Mouse (Mus musculus) spleen, adult 2 months (tissue): ENCODE data around the gene Entpd1.

Experiments used
- CTCF ChIP-seq: fragments of 200-500 bp; IDR thresholded peaks from 2 replicates; pipeline ENCODE4 v1.5.1; 2011; ENCODE audit warnings: mild to moderate bottlenecking, inconsistent platforms; ENCODE audit not compliant: insufficient read depth, insufficient read length, insufficient replicate concordance; ENCODE audit errors: extremely low read depth
- POLR2A ChIP-seq: fragments of 200-500 bp; IDR thresholded peaks from 2 replicates; pipeline ENCODE4 v1.6.1; 2011; ENCODE audit warnings: low read depth, low read length, inconsistent platforms

DNA sequence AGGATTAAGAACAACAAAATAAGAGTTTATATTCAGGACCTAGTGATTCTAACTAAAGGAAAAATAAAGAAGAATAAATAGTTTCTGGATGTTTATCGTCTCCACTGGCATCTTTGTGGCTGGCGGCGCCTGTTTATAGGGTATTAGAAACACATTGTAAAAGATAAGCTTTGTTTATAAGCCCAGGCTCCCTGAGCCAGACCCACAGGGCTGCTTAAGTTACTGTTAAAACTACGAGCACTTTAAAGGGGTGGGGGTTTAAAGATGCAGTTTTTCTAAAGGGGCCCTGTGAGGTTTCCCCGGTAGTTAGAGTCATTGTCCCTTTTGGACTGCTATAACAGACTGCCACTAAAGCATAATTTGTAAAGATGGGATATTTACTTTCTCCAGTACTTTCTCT lies 102.5 kb downstream of the Entpd1 start:
- TF ChIP-seq CTCF, result no peak
- no peak for TF ChIP-seq POLR2A
